Mouse (Mus musculus) spleen, postnatal 4 days (tissue): ENCODE measurements around the gene Sympk.
A peak's percentile ranks its signal among the peaks of the same experiment; 100 is the strongest.

Experiments
- DNase-seq, 2 experiments: peaks; one replicate each; pipeline ENCODE4 v3.0.0; 2022; ENCODE audit warnings: low spot score in 2 of 2

Sympk gene

DNA sequence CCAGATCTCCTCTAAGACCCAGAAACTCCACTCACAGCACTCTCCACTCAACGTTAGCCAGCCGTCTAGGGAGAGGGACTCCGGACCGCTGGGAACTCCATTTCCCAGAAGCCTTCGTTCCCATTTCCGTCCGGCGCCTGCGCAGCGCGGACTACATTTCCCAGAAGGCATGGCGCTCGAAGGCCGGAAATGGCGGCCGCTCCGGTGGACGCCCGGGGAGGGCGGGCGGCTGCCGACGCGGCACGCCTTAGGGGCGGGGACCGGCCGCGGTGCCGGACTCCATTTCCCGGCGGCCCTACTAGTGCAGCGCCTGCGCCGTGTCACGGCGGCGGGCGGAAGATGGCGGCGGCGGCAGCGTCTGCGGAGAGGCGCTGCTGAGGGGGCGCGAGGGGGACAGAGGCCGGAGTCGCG, at the start of gene Sympk:
Gene Sympk, plus strand, starts transcription at position 282 of the 411 bp plus-strand sequence.
- peak; percentile 95 to 96 for DNase-seq

DNA sequence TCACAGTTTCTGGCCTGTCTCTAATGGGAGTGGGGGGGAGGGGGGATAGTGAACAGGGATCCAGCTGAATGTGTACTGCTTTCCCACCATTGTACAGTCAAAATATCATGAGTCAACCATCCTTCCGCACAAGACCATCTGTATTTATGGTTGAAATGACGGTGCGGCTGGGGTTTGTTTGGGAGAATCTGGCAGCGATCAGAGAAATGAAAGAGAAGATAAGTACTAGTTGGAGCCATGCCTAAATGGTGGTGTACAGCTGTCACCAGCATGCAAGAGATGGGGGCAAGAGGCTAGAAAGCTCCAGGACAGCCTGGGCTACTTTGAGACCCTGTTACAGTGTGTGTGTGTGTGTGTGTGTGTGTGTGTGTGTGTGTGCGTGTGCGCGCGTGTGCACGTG, 45.8 kb upstream of the Sympk start:
- no peak for DNase-seq

DNA sequence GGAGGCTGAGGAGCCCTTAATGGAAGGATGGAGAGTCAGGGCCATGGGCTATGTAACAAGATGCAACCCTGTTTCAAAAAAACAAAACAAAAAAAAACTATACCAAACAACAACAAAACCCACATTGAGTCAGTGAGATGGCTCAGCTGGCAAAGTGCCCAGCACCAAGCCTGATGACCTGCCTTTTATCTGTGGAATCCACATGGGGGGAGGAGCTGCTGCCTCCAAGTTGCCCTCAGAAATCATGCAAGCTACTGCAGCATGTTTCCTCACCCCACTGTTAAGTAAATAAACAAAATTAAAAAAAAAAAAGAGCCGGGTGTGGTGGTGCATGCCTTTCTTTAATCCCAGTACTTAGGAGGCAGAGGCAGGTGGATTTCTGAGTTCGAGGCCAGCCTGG, 37.7 kb upstream of the Sympk start:
- DNase-seq, result peak; percentile 54 to 75

DNA sequence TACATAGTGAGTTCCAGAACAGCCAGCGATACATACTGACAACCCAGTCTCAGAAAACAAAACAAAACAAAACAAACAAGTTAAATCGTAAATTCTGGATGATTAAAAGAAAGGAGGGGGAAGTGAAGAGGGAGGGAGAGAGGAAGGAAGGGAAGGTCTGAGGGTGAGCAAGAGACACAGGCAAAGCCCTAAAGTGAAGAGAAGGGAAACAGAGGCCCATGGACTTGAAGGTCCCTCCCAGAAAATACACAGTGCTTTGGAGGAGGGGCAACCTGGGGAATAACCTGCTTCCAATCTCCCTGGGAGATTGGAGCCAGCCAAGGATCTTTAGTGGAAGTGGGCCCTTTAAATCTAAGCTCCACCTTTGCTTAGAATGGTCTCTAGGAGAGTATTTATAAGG, 37.1 kb upstream of the Sympk start, which contains the start of gene Nanos2:
Gene Nanos2, plus strand, starts transcription at position 301 of the 400 bp plus-strand sequence.
- DNase-seq, result no peak

DNA sequence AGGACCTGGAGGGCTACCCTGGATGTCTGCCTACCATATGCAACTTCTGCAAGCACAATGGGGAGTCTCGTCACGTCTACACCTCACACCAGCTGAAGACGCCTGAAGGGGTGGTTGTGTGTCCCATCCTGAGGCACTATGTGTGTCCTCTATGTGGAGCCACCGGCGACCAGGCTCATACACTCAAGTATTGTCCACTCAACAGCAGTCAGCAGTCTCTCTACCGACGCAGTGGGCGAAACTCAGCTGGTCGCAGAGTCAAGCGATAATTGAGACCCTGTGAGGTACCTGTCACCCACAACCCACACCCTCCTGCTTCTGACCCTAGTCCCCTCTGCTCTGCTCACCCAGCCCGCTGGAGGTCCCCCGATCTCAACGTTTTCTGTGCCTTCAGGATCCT, 36.4 kb upstream of the Sympk start:
- no peak for DNase-seq

DNA sequence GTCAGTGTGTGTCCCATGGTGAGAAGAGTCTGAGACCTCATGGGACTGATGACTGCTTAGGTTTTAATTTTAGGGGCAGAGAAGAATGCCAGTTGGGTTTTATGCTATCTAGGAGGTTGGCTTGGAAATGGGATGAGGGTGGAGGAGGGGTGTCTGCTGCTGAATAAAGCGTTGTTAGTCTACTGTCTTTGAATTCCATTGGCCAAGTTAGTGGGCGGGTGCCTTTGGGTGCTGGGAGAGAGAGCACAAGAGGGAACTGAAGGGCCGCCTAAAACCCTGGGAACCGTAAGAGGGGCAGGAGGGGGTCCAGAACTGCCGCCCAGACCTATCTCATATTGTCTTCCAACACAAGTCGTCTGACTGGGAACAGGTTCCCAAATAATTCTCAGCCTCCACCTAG, 35.4 kb upstream of the Sympk start:
- no peak for DNase-seq

DNA sequence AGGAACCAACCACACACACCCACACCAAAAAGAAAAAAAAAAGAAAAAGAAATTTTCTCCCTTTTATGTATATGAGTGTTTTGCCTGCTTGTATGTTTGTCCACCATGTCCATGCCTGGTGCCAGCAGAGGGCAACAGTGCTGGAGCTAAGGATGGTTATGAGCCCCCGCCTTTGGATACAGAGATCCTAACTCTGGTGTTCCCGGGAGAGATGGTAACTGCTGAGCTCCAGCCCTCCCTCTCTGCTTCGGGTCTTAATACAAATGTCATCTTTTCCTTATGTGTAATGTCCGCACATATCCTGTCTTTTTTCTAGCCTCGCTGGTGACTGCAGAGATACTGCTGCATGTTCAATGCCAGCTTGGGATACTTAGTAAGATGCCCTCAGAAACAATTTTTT, 34.2 kb upstream of the Sympk start:
- no peak for DNase-seq

DNA sequence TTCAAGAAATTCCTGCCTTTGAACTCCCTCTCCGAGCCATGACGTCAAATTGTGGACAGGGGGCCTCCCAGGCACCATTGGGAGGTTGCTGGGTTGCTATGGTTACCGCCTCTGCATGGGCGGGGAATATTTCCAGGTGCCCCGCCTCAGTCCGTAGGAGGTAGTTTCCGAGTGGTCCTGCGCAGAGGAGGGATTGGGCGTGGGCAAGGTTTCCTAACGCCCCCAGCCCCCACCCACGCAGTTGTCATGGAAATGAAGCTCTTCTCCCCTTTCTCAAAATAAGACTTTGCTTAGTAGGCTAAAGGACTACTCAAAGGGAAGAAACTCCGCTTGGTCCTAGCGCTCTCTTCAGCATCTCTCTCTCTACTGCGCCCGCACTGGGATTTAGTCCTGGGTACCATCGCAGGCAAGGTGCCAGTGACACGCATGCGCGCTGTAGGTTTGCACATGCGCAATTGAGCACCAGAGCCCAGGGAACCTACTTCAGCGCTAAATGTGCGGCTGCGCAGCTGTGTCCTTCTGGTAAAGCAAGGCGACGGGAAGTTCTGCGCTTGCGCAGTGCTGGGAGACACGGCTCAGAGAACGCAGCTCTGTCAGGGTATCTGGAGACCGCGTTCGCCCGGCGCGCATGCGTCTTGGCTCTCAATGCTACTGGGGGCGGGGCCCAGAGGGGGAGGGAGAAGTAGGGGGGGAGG, 33.4 kb upstream of the Sympk start, which contains the start of gene Mypop:
Gene Mypop, plus strand, starts transcription at position 645 of the 695 bp plus-strand sequence.
- peak; percentile 95 to 98 for DNase-seq

DNA sequence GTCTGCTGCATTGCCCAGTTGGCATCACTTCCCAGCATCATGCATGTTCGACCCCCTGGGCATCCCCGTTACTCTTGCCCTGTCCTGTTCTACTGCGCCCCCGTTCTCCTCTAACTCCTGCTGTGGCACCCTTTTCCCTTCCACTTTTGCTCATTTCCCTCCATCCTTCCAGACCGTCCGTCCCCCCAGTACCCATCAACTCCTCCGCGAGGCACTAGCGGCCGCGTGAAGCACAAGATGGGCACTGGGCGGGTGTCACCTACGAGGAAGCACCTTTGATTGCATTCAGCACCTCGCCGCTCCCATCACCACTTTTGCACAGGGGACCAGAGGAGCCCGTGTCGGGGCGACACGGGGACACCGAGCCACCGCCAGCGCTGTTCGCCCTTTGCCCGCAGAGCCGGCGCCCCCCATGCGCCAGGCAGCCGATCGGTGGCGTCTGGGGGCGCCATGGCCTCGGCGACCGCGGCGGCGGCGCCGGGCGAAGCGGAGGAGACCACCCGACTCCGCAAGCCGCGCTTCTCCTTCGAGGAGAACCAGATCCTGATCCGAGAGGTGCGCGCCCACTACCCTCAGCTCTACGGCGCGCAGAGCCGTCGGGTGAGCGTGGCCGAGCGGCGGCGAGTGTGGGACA, 32.4 kb upstream of the Sympk start:
- no peak for DNase-seq

DNA sequence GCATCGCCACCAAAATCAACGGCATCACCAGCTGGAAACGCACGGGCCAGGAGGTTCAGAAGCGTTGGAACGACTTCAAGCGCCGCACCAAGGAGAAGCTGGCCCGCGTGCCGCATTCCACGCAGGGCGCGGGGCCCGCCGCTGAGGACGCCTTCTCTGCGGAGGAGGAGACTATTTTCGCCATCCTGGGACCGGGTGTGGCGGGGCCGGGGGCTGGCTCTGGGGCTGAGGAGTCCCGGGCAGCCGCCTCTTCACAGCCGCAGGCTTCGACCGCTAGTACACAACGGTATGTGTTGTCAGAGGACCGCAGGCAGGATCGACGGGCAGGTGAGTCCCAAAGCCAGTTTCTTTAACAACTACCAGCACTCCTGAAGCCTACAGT, 31.9 kb upstream of the Sympk start:
- DNase-seq, result no peak

DNA sequence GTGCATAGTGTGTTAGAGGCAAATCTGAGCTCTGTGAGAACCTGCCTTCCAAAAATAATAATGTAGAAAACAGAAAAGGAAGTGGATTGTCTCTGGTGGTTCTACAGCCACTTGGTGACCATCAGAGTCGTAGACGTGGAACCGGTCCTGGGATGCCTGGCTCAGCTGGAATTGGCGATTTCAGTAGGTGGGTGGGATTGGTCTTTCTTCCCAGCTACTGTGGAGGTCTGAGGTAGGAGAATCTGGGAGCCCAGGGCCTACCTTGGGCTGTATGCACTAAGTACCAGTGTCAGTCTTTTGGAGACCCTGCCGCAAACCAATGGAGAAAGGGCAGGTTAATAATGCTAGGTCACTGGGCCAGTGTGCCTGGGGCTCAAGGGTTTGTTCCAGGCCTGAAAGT, 31.1 kb upstream of the Sympk start:
- DNase-seq, result no peak

DNA sequence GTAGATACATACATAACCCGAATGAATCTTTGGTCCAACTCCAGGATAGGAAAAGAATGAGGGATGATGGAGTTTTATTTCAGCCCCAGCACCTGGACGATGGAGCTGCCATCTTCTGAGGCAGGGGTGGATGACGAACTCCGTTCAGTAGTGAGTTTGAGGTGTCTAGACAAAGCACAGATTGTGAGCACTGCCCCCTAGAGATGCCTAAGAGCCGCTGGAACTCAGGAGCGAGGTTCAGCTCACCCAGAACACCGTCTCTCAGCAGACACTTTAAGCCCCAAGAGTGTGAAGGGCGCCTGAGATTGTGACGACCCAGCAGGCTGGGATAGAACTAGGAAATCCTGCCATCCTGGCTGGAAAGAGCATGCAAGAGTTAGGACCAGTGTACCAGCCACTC, 25.3 kb upstream of the Sympk start:
- no peak for DNase-seq

DNA sequence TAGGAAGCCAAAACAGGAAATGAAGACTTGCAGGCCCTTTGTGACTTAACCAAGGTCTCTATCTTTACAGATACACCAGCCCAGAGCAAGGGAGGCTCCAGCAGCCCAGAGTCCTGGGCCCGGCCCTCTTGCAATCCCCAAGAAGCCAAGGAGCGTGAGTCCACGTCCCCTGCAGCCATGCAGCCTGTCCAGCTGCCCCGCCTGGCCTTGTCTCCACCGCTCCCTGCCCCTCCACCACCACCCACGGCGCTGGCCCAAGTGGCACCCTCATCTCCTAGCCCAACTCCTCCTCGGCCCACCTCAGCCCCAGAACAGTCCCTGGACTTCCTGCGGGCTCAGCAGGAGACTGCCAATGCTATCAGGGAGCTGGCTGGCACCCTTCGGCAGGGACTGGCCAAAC, 23.8 kb upstream of the Sympk start:
- DNase-seq, result peak in 1 of 2 experiments; percentile 73

DNA sequence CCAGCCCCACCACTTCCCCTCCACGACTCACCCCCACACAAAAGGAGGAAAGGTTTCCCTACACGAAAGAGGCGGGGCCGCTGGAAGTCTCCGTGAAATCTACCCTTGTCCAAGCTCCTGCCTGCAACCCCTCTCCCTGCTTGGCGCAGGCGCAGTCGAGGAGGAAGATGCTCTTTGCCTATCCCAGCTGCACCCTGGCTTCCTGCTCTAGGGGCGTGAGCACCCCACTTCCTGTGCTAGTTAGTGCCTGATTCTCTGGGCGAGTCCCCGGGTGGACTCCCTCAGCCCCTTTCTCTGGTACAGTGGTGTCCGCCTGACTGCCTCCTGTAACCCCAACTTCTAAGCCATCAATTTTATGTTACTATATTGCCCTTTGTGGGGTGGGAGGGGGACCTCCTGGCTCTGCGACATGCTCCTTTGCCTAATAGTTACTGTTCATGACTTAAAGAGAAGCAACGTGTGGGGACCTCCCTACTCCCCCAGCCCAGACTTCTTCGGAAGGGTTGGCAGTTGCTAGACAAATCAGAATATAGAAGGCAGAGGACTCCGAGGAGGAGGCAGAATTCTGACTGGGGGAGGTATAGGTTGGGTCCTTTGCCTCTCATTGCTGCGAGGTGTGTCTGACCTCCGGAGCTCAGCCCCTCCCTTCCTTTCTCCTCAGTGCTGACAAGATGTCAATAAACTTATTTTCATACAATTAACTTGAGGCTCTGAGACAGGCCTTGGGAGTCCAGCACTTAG, 22.9 kb upstream of the Sympk start:
- DNase-seq, result peak; percentile 79 to 90

DNA sequence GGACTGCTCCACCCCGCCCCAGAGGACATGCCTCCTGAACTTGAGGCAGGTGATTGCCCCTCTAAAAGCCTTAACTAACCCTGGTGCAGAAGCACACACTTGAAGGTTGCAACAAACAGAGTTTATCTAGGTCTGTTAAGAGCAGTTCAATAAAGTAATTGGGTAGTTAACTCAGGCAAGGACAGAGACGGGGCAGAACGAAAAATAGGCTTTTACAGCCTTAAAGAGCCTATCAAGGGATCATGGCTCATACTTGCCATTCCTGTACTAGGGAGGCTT, 22.4 kb upstream of the Sympk start:
- no peak for DNase-seq

DNA sequence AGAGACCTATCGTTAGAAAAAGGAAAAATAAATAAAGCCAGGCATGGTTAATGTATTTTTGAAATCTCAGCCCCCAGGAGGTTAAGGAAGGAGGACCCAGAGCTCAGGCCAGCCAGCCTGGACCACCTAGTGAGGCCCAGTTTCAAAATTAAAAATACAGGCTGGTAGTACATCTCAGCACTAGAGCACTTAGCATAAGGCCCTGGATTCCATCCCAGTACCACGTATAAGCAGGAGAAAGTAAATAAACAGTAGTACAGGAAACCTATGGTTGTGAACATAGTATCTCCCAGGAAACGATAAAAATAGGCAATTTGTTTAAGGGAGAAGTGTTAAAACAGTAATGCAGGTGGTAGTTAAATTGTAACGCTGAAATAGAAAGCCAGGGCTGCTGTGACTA, 22.1 kb upstream of the Sympk start:
- DNase-seq, result no peak

DNA sequence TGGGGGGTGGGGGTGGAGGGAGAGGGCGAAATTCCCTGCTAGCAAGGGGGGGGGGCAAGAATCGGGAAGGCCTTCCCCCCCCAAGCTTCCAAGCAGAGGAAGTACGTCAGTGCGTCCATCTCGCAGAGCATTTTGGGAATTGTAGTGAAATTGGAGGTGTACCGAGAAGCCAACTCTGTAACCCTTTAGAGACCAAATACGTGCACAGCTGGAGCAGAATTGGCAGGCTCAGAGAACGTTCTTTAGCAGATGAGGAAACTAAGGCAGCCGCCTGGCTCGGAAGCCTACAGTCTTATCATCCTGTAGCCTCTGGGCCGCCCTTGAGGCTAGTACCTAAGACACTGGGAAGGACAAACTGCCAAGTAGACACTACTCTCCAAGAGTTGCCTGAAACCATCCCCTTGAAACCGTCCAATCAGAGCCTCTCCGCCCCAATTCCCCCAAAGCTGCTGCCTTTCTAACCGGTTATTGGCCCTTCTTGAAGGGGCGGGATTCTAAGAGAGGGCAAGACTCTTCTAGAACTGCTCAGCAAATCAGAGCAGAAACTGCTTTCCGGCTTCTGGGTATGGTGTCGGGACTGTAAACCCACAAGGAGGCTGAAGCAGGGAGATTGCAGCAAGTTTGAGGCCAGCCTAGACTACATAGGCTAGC, 21.2 kb upstream of the Sympk start:
- peak; percentile 67 to 77 for DNase-seq

DNA sequence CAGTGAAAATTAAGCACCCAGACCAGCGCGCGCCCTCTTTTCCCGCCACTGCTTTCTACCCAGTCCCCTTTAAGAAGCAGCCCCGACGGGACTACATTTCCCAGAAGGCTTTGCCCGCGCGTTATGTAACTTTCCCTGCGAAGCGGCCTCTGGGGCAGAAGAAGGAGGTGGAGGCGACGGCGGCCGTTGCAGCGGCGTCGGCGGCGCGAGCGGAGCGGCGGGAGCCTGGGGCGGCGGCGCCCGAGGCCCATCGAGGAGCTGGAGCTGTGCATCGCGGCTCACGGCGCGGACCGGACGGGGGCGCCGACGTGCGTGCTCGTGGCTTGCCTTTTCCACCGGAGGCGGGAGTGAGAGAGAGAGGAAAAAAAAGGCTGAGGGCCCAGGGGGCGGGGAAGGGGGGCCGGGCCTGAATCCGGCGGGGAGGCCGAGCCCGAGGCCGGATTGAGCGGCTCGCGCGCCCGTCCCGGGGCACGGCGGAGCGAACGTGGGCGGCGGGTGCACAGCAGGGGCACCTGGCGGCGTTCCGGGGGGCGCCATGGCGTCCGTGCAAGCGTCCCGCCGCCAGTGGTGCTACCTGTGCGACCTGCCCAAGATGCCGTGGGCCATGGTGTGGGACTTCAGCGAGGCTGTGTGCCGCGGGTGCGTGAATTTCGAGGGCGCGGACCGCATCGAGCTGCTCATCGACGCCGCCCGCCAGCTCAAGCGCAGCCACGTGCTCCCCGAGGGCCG, 20.1 kb upstream of the Sympk start, which contains the start of gene Irf2bp1:
Gene Irf2bp1, plus strand, starts transcription at position 143 of the 729 bp plus-strand sequence.
- peak; percentile 91 to 93 for DNase-seq

DNA sequence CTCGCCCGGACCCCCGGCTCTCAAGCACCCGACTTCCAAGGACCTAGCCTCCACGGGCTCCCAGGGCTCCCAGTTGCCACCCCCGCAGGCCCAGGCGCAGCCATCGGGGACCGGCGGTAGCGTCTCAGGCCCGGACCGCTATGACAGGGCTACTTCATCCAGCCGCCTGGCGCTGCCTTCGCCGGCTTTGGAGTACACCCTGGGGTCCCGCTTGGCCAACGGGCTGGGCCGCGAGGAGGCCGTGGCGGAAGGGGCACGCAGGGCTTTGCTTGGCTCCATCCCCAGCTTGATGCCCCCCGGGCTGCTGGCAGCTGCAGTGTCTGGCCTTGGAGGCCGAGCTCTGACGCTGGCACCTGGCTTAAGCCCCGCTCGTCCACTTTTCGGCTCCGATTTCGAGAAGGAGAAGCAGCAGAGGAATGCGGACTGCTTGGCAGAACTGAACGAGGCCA, 19.5 kb upstream of the Sympk start:
- peak; percentile 34 to 79 for DNase-seq

DNA sequence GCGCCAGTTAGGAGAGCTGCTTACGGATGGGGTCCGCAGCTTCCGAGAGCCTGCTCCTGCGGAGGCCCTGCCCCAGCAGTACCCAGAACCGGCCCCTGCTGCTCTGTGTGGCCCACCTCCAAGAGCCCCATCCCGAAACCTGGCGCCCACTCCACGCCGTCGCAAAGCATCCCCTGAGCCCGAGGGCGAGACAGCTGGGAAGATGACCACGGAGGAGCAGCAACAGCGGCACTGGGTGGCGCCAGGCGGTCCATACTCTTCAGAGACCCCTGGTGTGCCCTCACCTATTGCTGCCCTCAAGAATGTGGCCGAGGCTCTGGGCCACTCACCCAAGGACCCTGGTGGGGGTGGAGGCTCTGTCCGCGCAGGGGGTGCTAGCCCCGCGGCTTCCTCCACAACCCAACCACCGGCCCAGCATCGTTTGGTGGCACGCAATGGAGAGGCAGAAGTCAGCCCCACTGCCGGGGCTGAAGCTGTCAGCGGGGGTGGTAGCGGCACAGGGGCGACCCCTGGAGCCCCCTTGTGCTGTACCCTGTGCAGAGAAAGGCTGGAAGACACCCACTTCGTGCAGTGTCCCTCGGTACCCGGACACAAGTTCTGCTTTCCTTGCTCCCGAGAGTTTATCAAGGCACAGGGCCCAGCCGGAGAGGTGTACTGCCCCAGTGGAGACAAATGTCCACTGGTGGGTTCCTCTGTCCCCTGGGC, 18.6 kb upstream of the Sympk start:
- DNase-seq, result peak in 1 of 2 experiments; percentile 74

DNA sequence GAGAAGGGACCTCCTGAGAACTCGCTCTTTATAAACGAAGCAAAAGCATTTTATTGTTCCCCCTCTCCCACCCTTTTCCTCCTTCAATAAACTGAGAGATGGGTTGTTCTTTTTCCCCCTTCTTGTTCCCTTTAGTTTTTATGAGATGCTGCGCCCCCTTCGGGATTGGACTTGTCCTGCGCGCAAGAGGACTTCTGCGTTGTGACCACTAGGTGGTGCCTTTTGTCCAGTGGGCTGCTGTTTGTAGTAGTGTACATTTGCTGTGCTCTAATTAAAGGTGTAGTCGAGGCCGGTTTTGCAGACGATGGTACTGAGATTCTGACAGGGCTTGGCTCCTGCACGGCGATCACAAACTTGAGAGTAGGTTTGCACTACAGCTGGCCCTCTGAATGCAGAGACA, 17.7 kb upstream of the Sympk start:
- peak; percentile 83 to 90 for DNase-seq
